Mouse (Mus musculus) myocyte (in vitro differentiated cells): Measurements from ENCODE around the gene Slc39a11.

Experiments used
- CEBPB ChIP-seq: IDR thresholded peaks from 2 replicates; pipeline ENCODE4 v1.6.1; 2011; ENCODE audit warnings: mild to moderate bottlenecking, moderate library complexity; ENCODE audit not compliant: poor library complexity, insufficient read depth, severe bottlenecking
- E2F4 ChIP-seq: IDR thresholded peaks from one replicate; pipeline ENCODE4 v1.6.1; 2011; ENCODE audit warnings: mild to moderate bottlenecking, control low read depth, moderate library complexity; ENCODE audit not compliant: insufficient read depth
- MAX ChIP-seq: IDR thresholded peaks from one replicate; pipeline ENCODE4 v1.6.1; 2011; ENCODE audit warnings: low read depth, mild to moderate bottlenecking, control low read depth
- MYOD1 ChIP-seq, 3 experiments: IDR thresholded peaks; one replicate each; pipeline ENCODE4 v1.6.1; 2011; ENCODE audit warnings: control low read depth in 2 of 3, low read depth in 2 of 3, mild to moderate bottlenecking in 2 of 3, moderate library complexity in 1 of 3; ENCODE audit not compliant: insufficient read length in 2 of 3, control insufficient read depth in 1 of 3
- MYOG ChIP-seq, 3 experiments: IDR thresholded peaks; one replicate each; pipeline ENCODE4 v1.6.1; 2011; ENCODE audit warnings: control low read depth in 2 of 3, low read depth in 2 of 3, mild to moderate bottlenecking in 2 of 3; ENCODE audit not compliant: insufficient read length in 2 of 3, control insufficient read depth in 1 of 3, insufficient read depth in 1 of 3
- POLR2A ChIP-seq: IDR thresholded peaks from one replicate; pipeline ENCODE4 v1.6.1; 2011; ENCODE audit warnings: low read depth, mild to moderate bottlenecking, control low read depth, moderate library complexity; ENCODE audit not compliant: insufficient read length
- POLR2AphosphoS2 ChIP-seq: IDR thresholded peaks from one replicate; pipeline ENCODE4 v1.6.1; 2011; ENCODE audit warnings: low read depth, control low read depth; ENCODE audit not compliant: insufficient read length
- REST ChIP-seq: IDR thresholded peaks from one replicate; pipeline ENCODE4 v1.6.1; 2011; ENCODE audit warnings: mild to moderate bottlenecking, control low read depth, moderate library complexity; ENCODE audit not compliant: insufficient read depth, insufficient read length
- SRF ChIP-seq: IDR thresholded peaks from one replicate; pipeline ENCODE4 v1.6.1; 2011; ENCODE audit warnings: low read depth; ENCODE audit not compliant: control insufficient read depth, insufficient read length
- TCF12 ChIP-seq: IDR thresholded peaks from one replicate; pipeline ENCODE4 v1.6.1; 2011; ENCODE audit warnings: mild to moderate bottlenecking, control low read depth; ENCODE audit not compliant: poor library complexity, insufficient read depth, severe bottlenecking
- TCF3 ChIP-seq: IDR thresholded peaks from one replicate; pipeline ENCODE4 v1.6.1; 2011; ENCODE audit warnings: low read depth, control low read depth; ENCODE audit not compliant: insufficient read length
- USF1 ChIP-seq: IDR thresholded peaks from one replicate; pipeline ENCODE4 v1.6.1; 2011; ENCODE audit warnings: low read depth, mild to moderate bottlenecking, control low read depth, moderate library complexity

GRCm38 (mm10) chr11:113512976-113513375, 136.9 kb downstream of the Slc39a11 start:
- TF ChIP-seq POLR2A (no peak), MYOD1 (IDR thresholded peaks at IDR 0.05; ENCODE audit: control insufficient read depth in 1 of 3, insufficient read length in 2 of 3, low read depth in 2 of 3) (no peak), MAX (no peak), CEBPB (no peak), USF1 (no peak), REST (no peak), POLR2AphosphoS2 (no peak), TCF3 (no peak), TCF12 (no peak), MYOG (IDR thresholded peaks at IDR 0.05; ENCODE audit: control insufficient read depth in 1 of 3, insufficient read depth in 1 of 3, insufficient read length in 2 of 3, low read depth in 2 of 3) (no peak), E2F4 (no peak), SRF (no peak)
